Mouse (Mus musculus): ENCODE measurements around the gene 1110008L16Rik. TPM values are rescaled to one million over a fixed set of nuclear protein-coding genes. Genes with fewer than 3 reads are reported as not detected.
"Not testable (repeated sequence)": the region's sequence is repeated elsewhere in the genome, so short reads cannot be mapped to it uniquely, and the experiment has no call there.

Gene 1110008L16Rik
- polyA plus RNA-seq, 1 experiment from 2014 or later: 15.0 TPM

DNA sequence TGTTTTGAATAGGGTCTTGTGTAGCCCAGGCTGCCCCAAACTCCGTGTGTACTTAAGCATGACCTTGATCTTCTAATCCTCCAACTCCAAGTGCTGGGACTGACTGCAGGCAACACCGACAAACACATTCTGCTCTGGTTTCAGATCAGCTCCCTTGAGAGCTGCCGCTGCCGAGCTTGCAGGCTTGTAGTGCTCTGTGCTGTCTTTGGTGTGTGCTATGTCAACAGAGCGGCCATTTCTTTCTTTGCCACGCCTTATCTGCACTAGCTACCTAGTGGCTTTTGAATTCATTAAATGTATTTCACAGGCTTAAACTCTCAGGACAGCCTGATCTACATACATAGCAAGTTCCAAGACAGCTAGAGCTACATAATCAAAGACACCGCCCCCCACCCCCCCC is 34.3 kb downstream of the 1110008L16Rik start:
- Histone ChIP-seq H3K4me1 (replicated peaks; ENCODE audit: insufficient read depth, low read length) (no peaks in the 10 kb centered on the region), H3K9ac (ENCODE audit: low read depth, low read length) (no peak overlapping the region), H3K27me3 (ENCODE audit: insufficient read depth, low read length) (no peaks in the 10 kb centered on the region), H3K36me3 (ENCODE audit: insufficient read depth, low read length) (no peaks in the 10 kb centered on the region), H3K4me3 (replicated peaks; ENCODE audit: low read depth, low read length) (no peak overlapping the region), H3K9me3 (replicated peaks; ENCODE audit: low read length) (no peaks in the 10 kb centered on the region), H3K4me2 (ENCODE audit: low read length) (no peak overlapping the region), H3K27ac (no peak overlapping the region)
- WGBS: 95% methylated on average over 7 of the region's 7 CpGs
- no peak for DNase-seq (ENCODE audit: low spot score)
- no peak for TF ChIP-seq CTCF (IDR thresholded peaks at IDR 0.05; ENCODE audit: low read depth)
- no peak for ATAC-seq (replicated peaks; ENCODE audit: low FRiP score, low read depth)

DNA sequence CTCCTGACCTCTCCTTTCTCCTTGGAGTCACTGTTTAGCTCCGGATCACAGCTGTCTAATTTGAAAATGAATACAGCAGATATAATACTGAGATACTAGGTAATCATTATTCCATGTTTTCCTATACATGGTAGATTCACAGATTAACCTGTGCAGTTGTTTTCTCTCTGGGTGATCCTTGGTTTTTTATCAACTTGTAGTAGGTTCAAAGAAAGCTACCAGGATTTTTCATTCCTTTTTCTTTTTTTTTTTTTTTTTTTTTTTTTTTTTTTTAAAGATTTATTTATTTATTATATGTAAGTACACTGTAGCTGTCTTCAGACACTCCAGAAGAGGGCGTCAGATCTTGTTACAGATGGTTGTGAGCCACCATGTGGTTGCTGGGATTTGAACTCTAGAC is 39.1 kb downstream of the 1110008L16Rik start:
- 100% methylated on average over 1 of the region's 2 CpGs for WGBS
- H3K27ac ChIP-seq; H3K9me3 ChIP-seq (replicated peaks; ENCODE audit: low read length); H3K9ac ChIP-seq (ENCODE audit: low read depth, low read length); H3K4me2 ChIP-seq (ENCODE audit: low read length); ATAC-seq (replicated peaks; ENCODE audit: low FRiP score, low read depth); H3K4me1 ChIP-seq (replicated peaks; ENCODE audit: insufficient read depth, low read length); H3K36me3 ChIP-seq (ENCODE audit: insufficient read depth, low read length); DNase-seq (ENCODE audit: low spot score); H3K4me3 ChIP-seq (replicated peaks; ENCODE audit: low read depth, low read length); H3K27me3 ChIP-seq (ENCODE audit: insufficient read depth, low read length): not testable (repeated sequence)

DNA sequence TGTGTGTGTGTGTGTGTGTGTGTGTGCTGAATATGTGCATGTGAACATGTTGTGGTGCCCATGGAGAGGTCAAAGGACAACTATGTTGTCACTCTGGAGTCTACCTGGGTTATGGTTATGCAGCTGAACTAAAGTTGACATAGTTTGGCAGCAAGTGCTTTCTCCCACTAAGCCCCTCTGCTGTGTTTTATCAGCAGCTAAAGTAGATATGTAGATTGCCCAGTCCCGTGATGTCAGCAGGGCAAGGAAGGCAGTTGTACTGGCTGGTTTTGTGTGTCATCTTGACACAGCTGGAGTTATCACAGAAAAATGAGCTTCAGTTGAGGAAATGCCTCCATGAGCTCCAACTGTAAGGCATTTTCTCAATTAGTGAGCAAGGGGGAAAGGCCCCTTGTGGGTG is 43.7 kb downstream of the 1110008L16Rik start:
- H3K9ac ChIP-seq (ENCODE audit: low read depth, low read length); DNase-seq (ENCODE audit: low spot score); H3K4me3 ChIP-seq (replicated peaks; ENCODE audit: low read depth, low read length); ATAC-seq (replicated peaks; ENCODE audit: low FRiP score, low read depth); H3K27me3 ChIP-seq (ENCODE audit: insufficient read depth, low read length); H3K4me1 ChIP-seq (replicated peaks; ENCODE audit: insufficient read depth, low read length); H3K4me2 ChIP-seq (ENCODE audit: low read length); H3K9me3 ChIP-seq (replicated peaks; ENCODE audit: low read length); H3K36me3 ChIP-seq (ENCODE audit: insufficient read depth, low read length): not testable (repeated sequence)
- H3K27ac ChIP-seq: 0 out of 2 replicates have a peak overlapping the region, but pooled peaks have one; percentile 25
- 83% methylated on average over 1 of the region's 1 CpGs for WGBS

DNA sequence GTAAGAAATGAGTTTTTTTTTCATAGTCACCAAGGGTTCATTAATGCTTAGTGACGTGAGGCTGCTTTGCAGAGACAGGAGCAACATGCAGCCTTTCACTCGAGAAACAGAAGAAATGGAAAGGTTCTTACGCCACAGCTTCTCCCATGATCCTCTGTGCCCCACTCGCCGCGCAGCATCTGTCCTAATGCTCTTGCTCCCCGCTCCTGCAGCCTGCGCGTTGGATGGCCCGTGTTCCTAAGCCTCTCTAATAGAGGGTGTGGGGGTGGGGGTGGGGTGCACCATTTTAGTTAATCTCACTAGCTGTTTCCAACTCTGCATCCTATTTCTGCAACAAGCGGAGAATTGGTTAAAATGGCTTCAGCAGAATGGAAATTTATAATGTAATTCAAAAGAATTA is 44.6 kb downstream of the 1110008L16Rik start:
- Histone ChIP-seq H3K27me3 (ENCODE audit: insufficient read depth, low read length) (no peaks in the 10 kb centered on the region), H3K4me3 (replicated peaks; ENCODE audit: low read depth, low read length) (no peak overlapping the region), H3K9ac (ENCODE audit: low read depth, low read length) (no peak overlapping the region), H3K4me2 (ENCODE audit: low read length) (no peak overlapping the region), H3K27ac (no peak overlapping the region), H3K9me3 (replicated peaks; ENCODE audit: low read length) (no peaks in the 10 kb centered on the region), H3K4me1 (replicated peaks; ENCODE audit: insufficient read depth, low read length) (no peaks in the 10 kb centered on the region), H3K36me3 (ENCODE audit: insufficient read depth, low read length) (no peaks in the 10 kb centered on the region)
- peak; percentile 2 for DNase-seq (ENCODE audit: low spot score)
- ATAC-seq (replicated peaks; ENCODE audit: low FRiP score, low read depth): no peak
- TF ChIP-seq CTCF (IDR thresholded peaks at IDR 0.05; ENCODE audit: low read depth): no peak
- 84% methylated on average over 11 of the region's 11 CpGs for WGBS

DNA sequence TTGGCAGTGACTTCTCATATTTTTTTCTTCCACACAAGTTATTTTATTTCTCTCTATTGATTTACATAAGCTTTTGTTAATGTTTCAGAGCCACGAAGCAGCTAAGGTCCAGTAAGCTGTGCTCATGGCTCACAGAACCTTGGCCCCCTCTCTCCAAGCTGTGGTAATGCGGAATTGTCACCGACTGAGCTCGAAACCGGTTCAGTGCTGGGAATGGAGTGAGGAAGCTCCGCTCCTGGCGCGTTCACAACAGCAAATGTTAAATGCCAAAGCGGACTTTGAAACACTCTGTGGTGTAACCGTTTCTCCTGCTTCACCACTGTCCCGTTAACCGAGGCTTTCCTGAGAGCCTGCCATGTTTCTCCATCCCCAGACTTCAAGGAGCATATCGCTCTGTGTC is 45.2 kb downstream of the 1110008L16Rik start:
- TF ChIP-seq CTCF (IDR thresholded peaks at IDR 0.05; ENCODE audit: low read depth): peak; percentile 34; the same call in 1 of the 2 replicates

DNA sequence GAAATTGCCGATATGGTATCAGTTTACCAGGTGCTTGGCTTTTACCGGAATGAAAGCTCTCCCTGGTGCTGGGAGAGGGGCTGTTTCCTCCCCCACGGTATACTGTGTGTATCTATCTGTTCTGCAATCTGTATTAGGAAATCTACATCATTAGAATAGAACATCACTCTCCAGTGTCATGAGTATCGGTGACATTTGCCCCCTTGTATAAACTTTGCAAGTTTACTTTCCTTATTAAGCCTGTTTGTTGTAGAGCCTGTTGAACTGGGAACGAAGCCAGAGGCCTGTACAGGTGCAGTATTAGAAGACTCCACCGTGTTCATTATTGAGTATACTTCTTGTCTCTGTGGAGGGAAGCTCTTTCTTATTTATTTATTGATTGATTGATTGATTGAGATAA is 54.0 kb downstream of the 1110008L16Rik start:
- Histone ChIP-seq H3K4me1 (replicated peaks; ENCODE audit: insufficient read depth, low read length) (no peaks in the 10 kb centered on the region), H3K9ac (ENCODE audit: low read depth, low read length) (no peak overlapping the region), H3K9me3 (replicated peaks; ENCODE audit: low read length) (no peaks in the 10 kb centered on the region), H3K4me2 (ENCODE audit: low read length) (no peak overlapping the region), H3K36me3 (ENCODE audit: insufficient read depth, low read length) (no peaks in the 10 kb centered on the region), H3K27me3 (ENCODE audit: insufficient read depth, low read length) (no peaks in the 10 kb centered on the region), H3K27ac (no peak overlapping the region), H3K4me3 (replicated peaks; ENCODE audit: low read depth, low read length) (no peak overlapping the region)
- TF ChIP-seq CTCF (IDR thresholded peaks at IDR 0.05; ENCODE audit: low read depth): no peak
- no peak for DNase-seq (ENCODE audit: low spot score)
- WGBS: 57% methylated on average over 6 of the region's 6 CpGs
- no peak for ATAC-seq (replicated peaks; ENCODE audit: low FRiP score, low read depth)

More for the DNA sequence above, 45.2 kb downstream of the 1110008L16Rik start:
- no peak for ATAC-seq (replicated peaks; ENCODE audit: low FRiP score, low read depth)
- no peak overlapping the region for H3K27ac ChIP-seq
- H3K9ac ChIP-seq (ENCODE audit: low read depth, low read length): no peak overlapping the region
- WGBS: 70% methylated on average over 13 of the region's 13 CpGs
- H3K36me3 ChIP-seq (ENCODE audit: insufficient read depth, low read length): no peaks in the 10 kb centered on the region
- H3K4me3 ChIP-seq (replicated peaks; ENCODE audit: low read depth, low read length): no peak overlapping the region
- H3K4me2 ChIP-seq (ENCODE audit: low read length): no peak overlapping the region
- no peaks in the 10 kb centered on the region for H3K27me3 ChIP-seq (ENCODE audit: insufficient read depth, low read length)
- DNase-seq (ENCODE audit: low spot score): peak; percentile 40
- H3K4me1 ChIP-seq (replicated peaks; ENCODE audit: insufficient read depth, low read length): no peaks in the 10 kb centered on the region
- no peaks in the 10 kb centered on the region for H3K9me3 ChIP-seq (replicated peaks; ENCODE audit: low read length)

DNA sequence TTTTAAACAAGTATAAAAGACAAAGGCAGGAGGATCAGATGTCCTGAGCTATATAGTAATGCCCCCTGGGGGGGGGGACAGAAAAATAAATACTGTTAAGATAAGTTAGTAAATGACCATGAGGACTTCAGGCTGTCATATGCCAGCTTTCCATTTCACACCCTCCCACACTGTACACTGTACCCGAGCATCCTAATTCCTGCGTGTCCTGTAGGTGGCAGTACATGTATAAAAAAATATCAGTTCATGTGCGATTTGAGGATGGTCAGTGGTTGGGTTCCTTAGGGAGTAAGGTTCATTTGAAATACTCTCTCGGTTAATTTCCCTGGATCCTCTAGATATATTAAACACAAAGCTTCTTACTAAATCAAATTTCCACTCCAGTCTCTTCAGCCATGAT is 55.5 kb downstream of the 1110008L16Rik start:
- H3K9ac ChIP-seq (ENCODE audit: low read depth, low read length): no peak overlapping the region
- H3K4me1 ChIP-seq (replicated peaks; ENCODE audit: insufficient read depth, low read length): no peaks in the 10 kb centered on the region
- no peak overlapping the region for H3K4me2 ChIP-seq (ENCODE audit: low read length)
- H3K9me3 ChIP-seq (replicated peaks; ENCODE audit: low read length): no peaks in the 10 kb centered on the region
- H3K27me3 ChIP-seq (ENCODE audit: insufficient read depth, low read length): no peaks in the 10 kb centered on the region
- H3K27ac ChIP-seq: no peak overlapping the region
- ATAC-seq (replicated peaks; ENCODE audit: low FRiP score, low read depth) (peak; percentile 61), DNase-seq (ENCODE audit: low spot score) (peak; percentile 69)
- H3K36me3 ChIP-seq (ENCODE audit: insufficient read depth, low read length): no peaks in the 10 kb centered on the region
- peak; percentile 74 for TF ChIP-seq CTCF (IDR thresholded peaks at IDR 0.05; ENCODE audit: low read depth)
- no peak overlapping the region for H3K4me3 ChIP-seq (replicated peaks; ENCODE audit: low read depth, low read length)
- 36% methylated on average over 4 of the region's 4 CpGs for WGBS

All from kidney, postnatal 0 days (tissue).